Comparison of ENCODE assay signal across 28 mouse cellular contexts in genomic region chr8:31638417-31638816, GRCm38 (mm10).
"Had no signal": no experiment of that assay in that cellular context is flagged by ENCODE, and none has a peak within 500 bp of the region (broad histone marks: within the 10 kb centered on the region; RNA-seq: fewer than 3 reads in every experiment).

No protein-coding gene starts in this region.

- H3K4me3 ChIP-seq: embryonic facial prominence, embryonic 10.5 days; embryonic facial prominence, embryonic 12.5 days; embryonic facial prominence, embryonic 13.5 days; embryonic facial prominence, embryonic 15.5 days; erythroblast, embryonic 14.5 days; forebrain, embryonic 10.5 days; forebrain, embryonic 12.5 days; forebrain, embryonic 13.5 days; forebrain, embryonic 15.5 days; gastrocnemius, adult 2 months had no signal

- H3K4me1 ChIP-seq: embryonic facial prominence, embryonic 10.5 days; embryonic facial prominence, embryonic 12.5 days; embryonic facial prominence, embryonic 13.5 days; embryonic facial prominence, embryonic 15.5 days; forebrain, embryonic 10.5 days; forebrain, embryonic 12.5 days; forebrain, embryonic 13.5 days; forebrain, embryonic 15.5 days had no signal

- H3K9ac ChIP-seq: embryonic facial prominence, embryonic 12.5 days; embryonic facial prominence, embryonic 13.5 days; embryonic facial prominence, embryonic 15.5 days; forebrain, embryonic 12.5 days; forebrain, embryonic 13.5 days; forebrain, embryonic 15.5 days; forebrain, postnatal 0 days had no signal

- DNase-seq: cerebellum, adult 2 months; cerebellum, adult 8-10 months; cerebellum, adult 9-10 months; cerebellum, adult 9-11 months; cerebellum, postnatal 10 days; cerebellum, postnatal 14 days; cerebellum, postnatal 25 days; cerebellum, postnatal 36 days; embryo, embryonic 11 days; forebrain, postnatal 0 days; gastrocnemius, adult 2 months; gastrocnemius, postnatal 10 days; gastrocnemius, postnatal 14 days; gastrocnemius, postnatal 25 days; gastrocnemius, postnatal 36 days; heart, adult 11 months; heart, adult 18-20 months had no signal

- H3K4me2 ChIP-seq: embryonic facial prominence, embryonic 12.5 days; embryonic facial prominence, embryonic 13.5 days; embryonic facial prominence, embryonic 15.5 days; forebrain, embryonic 12.5 days; forebrain, embryonic 13.5 days; forebrain, embryonic 15.5 days had no signal

- ATAC-seq: forebrain, embryonic 13.5 days; forebrain, embryonic 14.5 days; forebrain, embryonic 15.5 days; forebrain, embryonic 16.5 days; forebrain, postnatal 0 days had no signal

- H3K27me3 ChIP-seq: embryonic facial prominence, embryonic 12.5 days; embryonic facial prominence, embryonic 13.5 days; embryonic facial prominence, embryonic 15.5 days; forebrain, embryonic 12.5 days; forebrain, embryonic 13.5 days; forebrain, embryonic 15.5 days had no signal

- H3K27ac ChIP-seq: embryonic facial prominence, embryonic 10.5 days; embryonic facial prominence, embryonic 12.5 days; embryonic facial prominence, embryonic 13.5 days; embryonic facial prominence, embryonic 15.5 days; forebrain, embryonic 10.5 days; forebrain, embryonic 12.5 days; forebrain, embryonic 13.5 days; forebrain, embryonic 15.5 days; gastrocnemius, adult 2 months had no signal

- H3K9me3 ChIP-seq: embryonic facial prominence, embryonic 10.5 days; embryonic facial prominence, embryonic 12.5 days; embryonic facial prominence, embryonic 13.5 days; embryonic facial prominence, embryonic 15.5 days; forebrain, embryonic 10.5 days; forebrain, embryonic 12.5 days; forebrain, embryonic 13.5 days; forebrain, embryonic 15.5 days had no signal

- H3K36me3 ChIP-seq: embryonic facial prominence, embryonic 10.5 days; embryonic facial prominence, embryonic 12.5 days; embryonic facial prominence, embryonic 13.5 days; embryonic facial prominence, embryonic 15.5 days; forebrain, embryonic 10.5 days; forebrain, embryonic 12.5 days; forebrain, embryonic 15.5 days had no signal
